Mouse (Mus musculus): Measurements from ENCODE around the gene Mlph. TPM values are rescaled to one million over a fixed set of nuclear protein-coding genes. Genes with fewer than 3 reads are reported as not detected.

Mlph gene
- polyA plus RNA-seq, 1 experiment from 2014 or later: 0.06 TPM

GRCm38 (mm10) chr1:90933001-90933400 lies 18.1 kb downstream of the Mlph start:
- no peaks in the 10 kb centered on the region for H3K36me3 ChIP-seq (replicated peaks; ENCODE audit: insufficient read depth, low read length)
- no peaks in the 10 kb centered on the region for H3K9me3 ChIP-seq (ENCODE audit: low read length)
- no peak overlapping the region for H3K4me3 ChIP-seq (ENCODE audit: low read depth, low read length)
- ATAC-seq (no peak), DNase-seq (no peak)
- H3K4me2 ChIP-seq (ENCODE audit: low read depth, low read length): no peak overlapping the region
- 64% methylated on average over 5 of the region's 5 CpGs for whole genome bisulfite sequencing (ENCODE audit: insufficient replicate concordance)
- TF ChIP-seq EP300 (IDR thresholded peaks at IDR 0.05; ENCODE audit: low read depth) (no peak), CTCF (IDR thresholded peaks at IDR 0.05; ENCODE audit: low read depth) (no peak)
- H3K27ac ChIP-seq (ENCODE audit: low read depth): no peak overlapping the region
- peaks cover 4% of the 10 kb centered on the region for H3K27me3 ChIP-seq (ENCODE audit: insufficient read depth, low read length)
- H3K9ac ChIP-seq (replicated peaks): no peak overlapping the region
- peaks cover 3% of the 10 kb centered on the region for H3K4me1 ChIP-seq (ENCODE audit: insufficient read depth)

- Histone ChIP-seq H3K9ac (replicated peaks) (no peak overlapping the region), H3K4me1 (ENCODE audit: insufficient read depth) (no peaks in the 10 kb centered on the region), H3K9me3 (ENCODE audit: low read length) (no peaks in the 10 kb centered on the region), H3K4me3 (ENCODE audit: low read depth, low read length) (no peak overlapping the region), H3K4me2 (ENCODE audit: low read depth, low read length) (no peak overlapping the region), H3K36me3 (replicated peaks; ENCODE audit: insufficient read depth, low read length) (no peaks in the 10 kb centered on the region), H3K27ac (ENCODE audit: low read depth) (no peak overlapping the region), H3K27me3 (ENCODE audit: insufficient read depth, low read length) (no peaks in the 10 kb centered on the region)
- TF ChIP-seq EP300 (IDR thresholded peaks at IDR 0.05; ENCODE audit: low read depth) (no peak), CTCF (IDR thresholded peaks at IDR 0.05; ENCODE audit: low read depth) (no peak)
- WGBS (ENCODE audit: insufficient replicate concordance): 68% methylated on average over 9 of the region's 9 CpGs
- DNase-seq (no peak), ATAC-seq (no peak)
Observed at GRCm38 (mm10) chr1:90936990-90937389, 22.1 kb downstream of the Mlph start.

GRCm38 (mm10) chr1:90939980-90940379 lies 25.1 kb downstream of the Mlph start:
- H3K9ac ChIP-seq (replicated peaks): no peak overlapping the region
- no peak overlapping the region for H3K4me2 ChIP-seq (ENCODE audit: low read depth, low read length)
- H3K27ac ChIP-seq (ENCODE audit: low read depth): no peak overlapping the region
- DNase-seq: no peak
- no peaks in the 10 kb centered on the region for H3K4me1 ChIP-seq (ENCODE audit: insufficient read depth)
- H3K9me3 ChIP-seq (ENCODE audit: low read length): no peaks in the 10 kb centered on the region
- H3K36me3 ChIP-seq (replicated peaks; ENCODE audit: insufficient read depth, low read length): no peaks in the 10 kb centered on the region
- TF ChIP-seq EP300 (IDR thresholded peaks at IDR 0.05; ENCODE audit: low read depth): no peak
- no peak for TF ChIP-seq CTCF (IDR thresholded peaks at IDR 0.05; ENCODE audit: low read depth)
- no peaks in the 10 kb centered on the region for H3K27me3 ChIP-seq (ENCODE audit: insufficient read depth, low read length)
- ATAC-seq: no peak
- no peak overlapping the region for H3K4me3 ChIP-seq (ENCODE audit: low read depth, low read length)
- 65% methylated on average over 4 of the region's 4 CpGs for WGBS (ENCODE audit: insufficient replicate concordance)

GRCm38 (mm10) chr1:90945171-90945570 lies 30.3 kb downstream of the Mlph start:
- 62% methylated on average over 10 of the region's 10 CpGs for WGBS (ENCODE audit: insufficient replicate concordance)
- no peak overlapping the region for H3K4me3 ChIP-seq (ENCODE audit: low read depth, low read length)
- H3K9ac ChIP-seq (replicated peaks): no peak overlapping the region
- no peak for TF ChIP-seq EP300 (IDR thresholded peaks at IDR 0.05; ENCODE audit: low read depth)
- TF ChIP-seq CTCF (IDR thresholded peaks at IDR 0.05; ENCODE audit: low read depth): no peak
- no peaks in the 10 kb centered on the region for H3K4me1 ChIP-seq (ENCODE audit: insufficient read depth)
- no peaks in the 10 kb centered on the region for H3K9me3 ChIP-seq (ENCODE audit: low read length)
- no peaks in the 10 kb centered on the region for H3K36me3 ChIP-seq (replicated peaks; ENCODE audit: insufficient read depth, low read length)
- DNase-seq (peak; percentile 34), ATAC-seq (no peak)
- H3K27me3 ChIP-seq (ENCODE audit: insufficient read depth, low read length): no peaks in the 10 kb centered on the region
- H3K4me2 ChIP-seq (ENCODE audit: low read depth, low read length): no peak overlapping the region
- H3K27ac ChIP-seq (ENCODE audit: low read depth): no peak overlapping the region

GRCm38 (mm10) chr1:90947252-90947651 lies 32.4 kb downstream of the Mlph start:
- DNase-seq (no peak), ATAC-seq (no peak)
- Histone ChIP-seq H3K4me2 (ENCODE audit: low read depth, low read length) (no peak overlapping the region), H3K9me3 (ENCODE audit: low read length) (no peaks in the 10 kb centered on the region), H3K27me3 (ENCODE audit: insufficient read depth, low read length) (no peaks in the 10 kb centered on the region), H3K27ac (ENCODE audit: low read depth) (no peak overlapping the region), H3K4me3 (ENCODE audit: low read depth, low read length) (no peak overlapping the region), H3K36me3 (replicated peaks; ENCODE audit: insufficient read depth, low read length) (no peaks in the 10 kb centered on the region), H3K9ac (replicated peaks) (no peak overlapping the region), H3K4me1 (ENCODE audit: insufficient read depth) (no peaks in the 10 kb centered on the region)
- TF ChIP-seq EP300 (IDR thresholded peaks at IDR 0.05; ENCODE audit: low read depth) (no peak), CTCF (IDR thresholded peaks at IDR 0.05; ENCODE audit: low read depth) (no peak)
- 44% methylated on average over 2 of the region's 2 CpGs for WGBS (ENCODE audit: insufficient replicate concordance)

GRCm38 (mm10) chr1:90949309-90949708 lies 34.4 kb downstream of the Mlph start:
- DNase-seq: no peak
- Histone ChIP-seq H3K27ac (ENCODE audit: low read depth) (no peak overlapping the region), H3K9me3 (ENCODE audit: low read length) (no peaks in the 10 kb centered on the region), H3K36me3 (replicated peaks; ENCODE audit: insufficient read depth, low read length) (no peaks in the 10 kb centered on the region), H3K4me3 (ENCODE audit: low read depth, low read length) (no peak overlapping the region), H3K9ac (replicated peaks) (no peak overlapping the region), H3K27me3 (ENCODE audit: insufficient read depth, low read length) (no peaks in the 10 kb centered on the region), H3K4me2 (ENCODE audit: low read depth, low read length) (no peak overlapping the region), H3K4me1 (ENCODE audit: insufficient read depth) (no peaks in the 10 kb centered on the region)
- ATAC-seq: no peak
- WGBS (ENCODE audit: insufficient replicate concordance): 21% methylated on average over 9 of the region's 9 CpGs
- no peak for TF ChIP-seq EP300 (IDR thresholded peaks at IDR 0.05; ENCODE audit: low read depth)
- TF ChIP-seq CTCF (IDR thresholded peaks at IDR 0.05; ENCODE audit: low read depth): no peak

- no peak overlapping the region for H3K9ac ChIP-seq (replicated peaks)
- no peaks in the 10 kb centered on the region for H3K9me3 ChIP-seq (ENCODE audit: low read length)
- TF ChIP-seq CTCF (IDR thresholded peaks at IDR 0.05; ENCODE audit: low read depth) (no peak), EP300 (IDR thresholded peaks at IDR 0.05; ENCODE audit: low read depth) (no peak)
- ATAC-seq (no peak), DNase-seq (no peak)
- no peaks in the 10 kb centered on the region for H3K4me1 ChIP-seq (ENCODE audit: insufficient read depth)
- H3K36me3 ChIP-seq (replicated peaks; ENCODE audit: insufficient read depth, low read length): no peaks in the 10 kb centered on the region
- no peak overlapping the region for H3K4me2 ChIP-seq (ENCODE audit: low read depth, low read length)
- no peaks in the 10 kb centered on the region for H3K27me3 ChIP-seq (ENCODE audit: insufficient read depth, low read length)
- no peak overlapping the region for H3K4me3 ChIP-seq (ENCODE audit: low read depth, low read length)
- no peak overlapping the region for H3K27ac ChIP-seq (ENCODE audit: low read depth)
- 61% methylated on average over 7 of the region's 7 CpGs for WGBS (ENCODE audit: insufficient replicate concordance)
Observed at GRCm38 (mm10) chr1:90951670-90952069, 36.8 kb downstream of the Mlph start.
